ENCODE assay signal across 8 mouse cellular contexts in the genomic region with DNA sequence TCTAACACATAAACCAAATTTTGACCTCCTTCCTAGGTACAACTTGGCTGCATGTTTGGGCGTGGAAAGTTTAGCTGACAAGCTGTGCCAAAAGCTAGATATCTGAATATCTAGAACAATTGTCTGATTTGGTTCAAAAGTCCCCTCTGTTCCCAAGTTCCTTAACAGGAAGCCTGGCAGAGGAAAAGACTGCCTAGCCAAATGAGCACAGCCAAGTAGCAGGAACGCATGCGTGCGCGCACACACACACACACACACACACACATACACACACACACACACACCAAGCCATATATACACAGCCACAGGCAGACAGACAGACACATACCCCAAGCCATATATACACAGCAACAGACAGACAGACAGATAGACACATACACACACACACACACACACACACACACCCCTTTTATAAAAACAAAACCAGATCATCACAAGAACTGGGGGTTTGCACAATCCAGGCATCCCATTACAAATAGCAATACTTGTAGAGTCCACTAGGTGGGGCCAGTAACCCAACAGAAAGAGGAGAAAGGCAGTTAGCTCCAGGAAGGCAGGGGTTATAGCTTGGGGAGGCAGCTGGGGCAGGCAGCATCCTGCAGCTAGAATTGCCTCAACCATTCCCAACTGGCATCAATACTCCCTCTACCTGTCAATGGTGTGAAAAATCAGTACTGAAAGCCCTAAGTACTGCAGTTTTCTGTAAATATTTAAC.
A peak's percentile ranks its signal among the peaks of the same experiment; 100 is the strongest.
DNase-seq lines count a peak whose midpoint lies in the region; ATAC-seq and TF ChIP-seq lines count a peak whose summit lies in the region.

No protein-coding gene starts in this region.

- peaks cover 8% of the 10 kb centered on the region for H3K79me3 ChIP-seq in C2C12 (ENCODE audit: low read depth)

- ATAC-seq in forebrain, postnatal 0 days: peak; percentile 62
- peak; percentile 77 for ATAC-seq in megakaryocyte, adult 5-6 weeks (ENCODE audit: poor library complexity, severe bottlenecking)

- no peak overlapping the region for H3K4me3 ChIP-seq in C2C12 (ENCODE audit: insufficient read depth, poor library complexity, severe bottlenecking)
- H3K4me3 ChIP-seq in bone marrow macrophage, adult 2 months (ENCODE audit: insufficient read depth, low read length): no peak overlapping the region
- H3K4me3 ChIP-seq in forebrain, postnatal 0 days (ENCODE audit: low read depth, low read length): no peak overlapping the region

- H3K9me3 ChIP-seq in forebrain, postnatal 0 days (ENCODE audit: low read length): no peaks in the 10 kb centered on the region

- H3K4me2 ChIP-seq in forebrain, postnatal 0 days (ENCODE audit: low read depth): no peak overlapping the region

- peaks cover 14% of the 10 kb centered on the region for H3K4me1 ChIP-seq in bone marrow macrophage, adult 2 months (ENCODE audit: control insufficient read depth, insufficient read depth, low read length)
- H3K4me1 ChIP-seq in forebrain, postnatal 0 days (ENCODE audit: insufficient read depth): peaks cover 26% of the 10 kb centered on the region

- H3K9ac ChIP-seq in forebrain, postnatal 0 days: no peak overlapping the region

- 56% methylated on average over 5 of the region's 5 CpGs for WGBS in forebrain, postnatal 0 days

- peak; percentile 76 for DNase-seq in gastrocnemius, adult 18-20 months (ENCODE audit: low spot score)
- no peak for DNase-seq in gastrocnemius, postnatal 4 days (ENCODE audit: low spot score in 2 of 2)
- DNase-seq in forebrain, postnatal 0 days: peak; percentile 90
- DNase-seq in kidney, adult 9 months: peak; percentile 79
- peak; percentile 29 to 63 for DNase-seq in spleen, postnatal 36 days (ENCODE audit: low spot score in 2 of 2)

- no peak for TF ChIP-seq POLR2A in bone marrow macrophage, adult 2 months (IDR thresholded peaks at IDR 0.05; ENCODE audit: borderline replicate concordance, low read depth, low read length)

- no peak overlapping the region for H3K27ac ChIP-seq in bone marrow macrophage, adult 2 months (ENCODE audit: insufficient read depth, low read depth, low read length)
- H3K27ac ChIP-seq in forebrain, postnatal 0 days (ENCODE audit: low read depth, low read length): peak overlapping the region; percentile 66

- H3ac ChIP-seq in C2C12 (ENCODE audit: control insufficient read depth, insufficient read length, low read depth): no peak overlapping the region

- TF ChIP-seq CTCF in C2C12 (IDR thresholded peaks at IDR 0.05; ENCODE audit: control insufficient read depth, insufficient read depth, insufficient read length): peak; percentile 13
- peak; percentile 38; the same call in 1 of the 2 replicates for TF ChIP-seq CTCF in bone marrow macrophage, adult 2 months (IDR thresholded peaks at IDR 0.05; ENCODE audit: low read depth, low read length)
- peak; percentile 94 for TF ChIP-seq CTCF in forebrain, postnatal 0 days (IDR thresholded peaks at IDR 0.05; ENCODE audit: low read depth)

- H3K27me3 ChIP-seq in C2C12 (ENCODE audit: control insufficient read depth, insufficient read depth, insufficient read length): no peaks in the 10 kb centered on the region
- H3K27me3 ChIP-seq in forebrain, postnatal 0 days (ENCODE audit: insufficient read depth, low read length): no peaks in the 10 kb centered on the region

- H3K79me2 ChIP-seq in C2C12 (ENCODE audit: control insufficient read depth, insufficient read depth): peaks cover 54% of the 10 kb centered on the region

- H3K36me3 ChIP-seq in C2C12 (ENCODE audit: control insufficient read depth, insufficient read depth): no peaks in the 10 kb centered on the region
- H3K36me3 ChIP-seq in forebrain, postnatal 0 days (ENCODE audit: insufficient read depth): no peaks in the 10 kb centered on the region

TF ChIP-seq in C2C12, 6 proteins besides CTCF, POLR2A, EP300 and RAD21:
- TF ChIP-seq MYOD1 (IDR thresholded peaks at IDR 0.05; ENCODE audit: control insufficient read depth, insufficient read length, low read depth) (no peak), CEBPB (IDR thresholded peaks at IDR 0.05; ENCODE audit: low read depth) (peak; percentile 79)

Comparison
In these comparisons a context has a peak if more than half of its experiments do, and no peak if none do; other contexts are left out.
1. DNase-seq: peak in gastrocnemius, adult 18-20 months (single experiment), forebrain, postnatal 0 days (single experiment), kidney, adult 9 months (single experiment) and spleen, postnatal 36 days (2 of 2); none in gastrocnemius, postnatal 4 days (0 of 2).
2. CTCF ChIP-seq: peak in every context shown above with its lines; median percentile 94 in forebrain, postnatal 0 days; 38 in bone marrow macrophage, adult 2 months; 13 in C2C12.